Mouse (Mus musculus) megakaryocyte, embryonic 14.5 days (primary cell): ENCODE measurements around the gene Olfr228.

Experiments used
- FLI1 ChIP-seq: IDR thresholded peaks from 2 replicates; pipeline ENCODE4 v1.6.1; 2012; ENCODE audit warnings: low read length, inconsistent platforms, mixed read lengths
- GATA1 ChIP-seq: IDR thresholded peaks from 3 replicates; pipeline ENCODE4 v1.6.1; 2012; ENCODE audit warnings: mixed read lengths, low read length, inconsistent platforms, borderline replicate concordance

DNA sequence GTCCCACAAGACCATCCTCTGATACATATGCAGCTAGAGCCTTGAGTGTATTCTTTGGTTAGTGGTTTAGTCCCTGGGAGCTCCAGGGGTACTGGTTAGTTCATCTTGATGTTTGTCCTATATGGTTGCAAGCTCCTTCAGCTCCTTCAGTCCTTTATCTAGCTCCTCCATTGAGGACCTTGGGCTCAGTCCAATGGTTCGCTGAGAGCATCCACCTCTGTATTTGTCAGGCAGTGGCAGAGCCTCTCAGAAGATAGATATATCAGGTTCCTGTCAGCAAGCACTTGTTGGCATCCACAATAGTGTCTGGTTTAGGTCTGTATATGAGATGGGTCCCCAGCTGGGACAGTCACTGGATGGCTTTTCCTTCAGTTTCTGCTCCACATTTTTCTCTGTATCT is 26.8 kb downstream of the Olfr228 start:
- no peak for TF ChIP-seq GATA1
- TF ChIP-seq FLI1, result no peak
